ENCODE assay signal across 13 mouse cellular contexts in genomic region chr4:24429092-24429928, GRCm38 (mm10).
DNase-seq lines count a peak whose midpoint lies in the region; ATAC-seq lines count a peak whose summit lies in the region.
"Had no signal": no experiment of that assay in that cellular context is flagged by ENCODE, and none has a peak within 500 bp of the region (broad histone marks: within the 10 kb centered on the region; RNA-seq: fewer than 3 reads in every experiment).

No protein-coding gene starts in this region.

- peak; percentile 95 for ATAC-seq in forebrain, embryonic 12.5 days (ENCODE audit: low FRiP score)
- peak; percentile 84 for ATAC-seq in hindbrain, embryonic 16.5 days
- ATAC-seq in neural tube, embryonic 13.5 days (ENCODE audit: low read depth), result peak; percentile 95
- ATAC-seq: liver, postnatal 0 days had no signal

- H3K4me3 ChIP-seq in forebrain, embryonic 12.5 days (replicated peaks), result peak overlapping the region; percentile 21
- H3K4me3 ChIP-seq in hindbrain, embryonic 16.5 days (ENCODE audit: low read length), result peak overlapping the region; percentile 29
- peak overlapping the region; percentile 17 for H3K4me3 ChIP-seq in neural tube, embryonic 13.5 days

- H3K4me2 ChIP-seq in forebrain, embryonic 12.5 days, result peak overlapping the region; percentile 37
- H3K4me2 ChIP-seq in hindbrain, embryonic 16.5 days (ENCODE audit: low read length), result peak overlapping the region; percentile 40
- peak overlapping the region; percentile 44 for H3K4me2 ChIP-seq in neural tube, embryonic 13.5 days

- 10% methylated on average over 8 of the region's 8 CpGs for WGBS in forebrain, embryonic 12.5 days
- WGBS in hindbrain, embryonic 16.5 days, result 20% methylated on average over 8 of the region's 8 CpGs
- WGBS in neural tube, embryonic 13.5 days, result 25% methylated on average over 8 of the region's 8 CpGs

- H3K9me3 ChIP-seq in forebrain, embryonic 12.5 days, result no peaks in the 10 kb centered on the region
- H3K9me3 ChIP-seq in hindbrain, embryonic 16.5 days (ENCODE audit: control insufficient read depth, low read length), result no peaks in the 10 kb centered on the region; the same call in 1 of the 2 replicates
- H3K9me3 ChIP-seq in neural tube, embryonic 13.5 days, result no peaks in the 10 kb centered on the region

- peak; percentile 22 for DNase-seq in embryo, embryonic 11 days
- DNase-seq in testis, postnatal 10 days (ENCODE audit: low spot score), result no peak
- DNase-seq in yolk sac, embryonic 10.5 days (ENCODE audit: low spot score), result no peak
- DNase-seq in heart, postnatal 10 days, result no peak
- DNase-seq: adrenal gland, postnatal 36 days; cerebellum, adult 2 months; heart, postnatal 14 days; kidney, adult 2 months; liver, postnatal 0 days; right cerebral cortex, postnatal 25 days had no signal

- intact Hi-C loops in heart, postnatal 10 days (cut with DNase I), result no loop called here

- 0 out of 2 replicates have a peak, but pooled peaks cover 6% of the 10 kb centered on the region for H3K36me3 ChIP-seq in forebrain, embryonic 12.5 days (replicated peaks)
- H3K36me3 ChIP-seq in hindbrain, embryonic 16.5 days (ENCODE audit: control insufficient read depth, insufficient read depth, low read length), result no peaks in the 10 kb centered on the region
- no peaks in the 10 kb centered on the region for H3K36me3 ChIP-seq in neural tube, embryonic 13.5 days

- H3K27ac ChIP-seq in forebrain, embryonic 12.5 days, result peak overlapping the region; percentile 77
- no peak overlapping the region for H3K27ac ChIP-seq in hindbrain, embryonic 16.5 days (ENCODE audit: low read depth, low read length)
- H3K27ac ChIP-seq in neural tube, embryonic 13.5 days (replicated peaks), result peak overlapping the region; percentile 28; the same call in 1 of the 2 replicates

- H3K4me1 ChIP-seq in forebrain, embryonic 12.5 days, result peaks cover 11% of the 10 kb centered on the region
- peaks cover 5% of the 10 kb centered on the region for H3K4me1 ChIP-seq in hindbrain, embryonic 16.5 days (ENCODE audit: control insufficient read depth, insufficient read depth, low read depth, low read length)
- H3K4me1 ChIP-seq in neural tube, embryonic 13.5 days (replicated peaks), result peaks cover 15% of the 10 kb centered on the region

- no peak overlapping the region for H3K9ac ChIP-seq in forebrain, embryonic 12.5 days
- no peak overlapping the region for H3K9ac ChIP-seq in hindbrain, embryonic 16.5 days (ENCODE audit: low read depth, low read length)
- H3K9ac ChIP-seq in neural tube, embryonic 13.5 days, result no peak overlapping the region
- H3K9ac ChIP-seq: liver, postnatal 0 days had no signal

- no peaks in the 10 kb centered on the region for H3K27me3 ChIP-seq in forebrain, embryonic 12.5 days
- H3K27me3 ChIP-seq in hindbrain, embryonic 16.5 days (replicated peaks; ENCODE audit: control insufficient read depth, insufficient read depth, low read length), result no peaks in the 10 kb centered on the region
- H3K27me3 ChIP-seq in neural tube, embryonic 13.5 days, result no peaks in the 10 kb centered on the region
